Mouse (Mus musculus): ENCODE results near the gene Cd80.
"Not testable (repeated sequence)": the region's sequence is repeated elsewhere in the genome, so short reads cannot be mapped to it uniquely, and the experiment has no call there.

Cd80 gene

GRCm38 (mm10) chr16:38455511-38456418 is at the start of gene Cd80:
TSS of gene Cd80 (plus strand) at chr16:38455561.
- no peak for DNase-seq

DNA sequence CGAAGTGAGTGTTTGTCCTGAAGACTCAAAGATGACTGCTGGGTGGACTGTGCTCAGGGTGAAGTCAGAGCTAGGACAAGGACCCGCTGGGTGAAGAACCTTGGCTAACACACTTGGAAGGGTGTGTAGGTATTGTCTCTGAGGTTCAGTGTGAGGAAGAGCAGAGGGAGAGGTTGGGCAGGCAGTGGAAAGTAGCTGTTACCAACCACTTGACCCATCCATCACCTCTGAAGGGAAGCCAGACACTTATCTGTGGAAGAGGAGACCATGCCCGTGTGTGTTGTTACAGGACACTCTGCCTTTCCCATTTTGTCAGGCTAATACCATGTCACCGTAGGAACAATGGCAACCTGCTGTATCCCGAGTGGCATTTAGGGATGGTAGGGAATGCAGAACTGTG is 49.1 kb upstream of the Cd80 start:
- DNase-seq, result no peak

DNA sequence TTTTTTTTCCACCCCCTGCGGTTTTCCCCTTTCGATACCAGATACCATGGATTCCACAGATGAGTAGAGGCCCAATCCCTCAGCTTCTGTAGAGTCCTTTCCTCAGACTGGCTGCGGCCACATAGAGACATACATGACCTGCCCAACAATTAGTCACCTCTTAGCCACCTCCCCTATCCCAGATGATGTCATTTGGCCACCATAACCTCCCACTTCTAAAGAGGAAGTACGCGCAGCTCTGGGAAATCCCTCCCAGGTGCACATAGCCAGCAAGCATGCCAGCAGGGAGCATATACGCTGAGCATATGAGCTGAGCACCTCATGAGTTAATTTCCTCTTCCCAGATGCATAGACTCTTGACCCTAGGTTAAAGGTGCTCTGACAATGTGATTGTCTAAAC is 48.7 kb upstream of the Cd80 start:
- no peak for DNase-seq

DNA sequence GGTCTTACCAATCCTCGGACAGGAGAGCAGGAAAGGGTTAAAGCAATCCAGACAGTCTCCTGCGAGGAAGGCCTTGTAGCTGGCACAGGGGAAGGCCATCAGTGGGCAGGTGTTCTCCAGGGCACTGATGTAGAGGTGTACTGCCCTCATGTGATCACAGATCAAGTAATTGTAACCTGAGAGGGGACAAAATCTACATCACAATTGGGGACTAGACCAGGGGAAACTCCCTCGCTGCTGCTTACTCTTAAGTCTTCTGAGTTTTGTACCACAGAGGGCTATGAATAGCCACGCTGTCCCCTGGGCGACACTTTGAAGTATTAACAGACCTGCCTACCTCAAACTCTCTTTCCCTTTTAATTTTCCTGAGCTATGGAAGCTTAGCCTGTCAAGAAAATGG is 47.8 kb upstream of the Cd80 start:
- no peak for DNase-seq

DNA sequence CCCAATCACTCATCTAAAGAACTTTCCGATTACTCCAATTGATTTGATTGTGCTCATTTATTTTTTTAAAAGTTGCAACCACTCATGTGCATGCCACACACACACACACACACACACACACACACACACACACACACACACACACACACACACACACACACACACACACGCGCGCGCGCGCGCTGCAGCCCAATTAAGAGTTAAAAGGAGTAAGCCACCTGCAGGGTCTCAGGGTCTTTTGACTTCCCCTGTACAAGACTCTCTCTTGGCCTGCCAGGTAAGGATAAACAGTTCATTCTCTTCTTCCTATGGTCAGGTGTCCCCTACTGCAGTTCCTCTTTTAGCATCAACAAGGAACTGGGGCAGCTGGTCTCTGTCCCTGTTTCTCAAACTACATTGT is 46.9 kb upstream of the Cd80 start:
- no peak for DNase-seq

DNA sequence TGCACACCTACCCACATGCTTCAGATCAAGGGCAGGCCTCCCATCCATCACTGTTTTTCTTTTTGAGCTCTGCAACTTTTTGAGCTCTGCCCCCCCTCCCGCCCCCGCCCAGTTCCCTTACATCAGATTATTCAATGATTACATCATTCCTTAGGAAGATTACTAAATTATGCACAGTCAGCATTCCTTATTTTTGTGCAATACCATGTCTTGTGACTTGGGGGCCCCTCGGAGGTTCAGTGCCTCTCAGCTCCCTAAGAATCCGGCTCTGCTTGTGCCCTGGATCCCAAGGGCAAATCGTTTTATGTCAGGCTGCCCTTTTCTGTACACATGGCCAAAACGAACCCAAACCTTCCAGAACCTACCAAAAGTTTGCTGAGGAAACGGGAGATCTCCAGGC is 40.4 kb upstream of the Cd80 start:
- no peak for DNase-seq

GRCm38 (mm10) chr16:38425374-38425773 is 30.0 kb upstream of the Cd80 start:
- no peak for DNase-seq

GRCm38 (mm10) chr16:38425799-38426198 is 29.6 kb upstream of the Cd80 start:
- no peak for DNase-seq

DNA sequence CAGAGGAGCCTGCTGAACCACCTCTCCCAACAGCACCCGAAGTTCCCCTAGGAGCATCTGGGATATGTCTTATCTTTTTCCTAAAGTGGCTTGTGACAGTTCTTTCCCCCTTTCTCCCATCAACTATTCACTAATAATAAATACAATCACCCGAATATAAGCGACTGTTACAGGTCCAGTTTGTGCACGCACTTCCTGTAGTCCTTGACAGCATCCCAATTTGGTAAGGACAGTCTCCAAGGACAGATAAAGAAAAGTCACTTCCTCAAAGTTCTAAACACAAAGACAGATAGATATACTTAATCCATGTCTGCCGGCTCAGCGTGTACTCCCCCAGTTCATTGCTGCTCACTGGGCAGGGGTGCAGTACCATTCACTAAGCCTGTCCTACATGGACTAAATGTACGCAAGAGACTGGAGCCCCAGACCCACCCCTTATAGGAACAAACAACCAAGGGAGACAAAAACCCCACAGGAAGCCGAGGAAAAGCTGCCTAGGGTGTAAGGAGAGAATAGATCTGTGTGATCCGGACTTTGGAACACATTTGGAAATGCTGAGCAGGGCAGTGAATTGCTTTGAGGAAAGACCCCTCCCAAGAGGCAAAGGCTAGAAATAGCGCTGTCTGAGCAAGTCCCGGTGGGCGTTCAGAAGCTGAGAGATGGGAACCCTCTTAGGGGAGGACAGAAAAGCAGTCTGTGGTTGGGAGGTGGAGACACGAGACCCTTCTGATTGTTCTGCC is 23.7 kb upstream of the Cd80 start:
- no peak for DNase-seq

DNA sequence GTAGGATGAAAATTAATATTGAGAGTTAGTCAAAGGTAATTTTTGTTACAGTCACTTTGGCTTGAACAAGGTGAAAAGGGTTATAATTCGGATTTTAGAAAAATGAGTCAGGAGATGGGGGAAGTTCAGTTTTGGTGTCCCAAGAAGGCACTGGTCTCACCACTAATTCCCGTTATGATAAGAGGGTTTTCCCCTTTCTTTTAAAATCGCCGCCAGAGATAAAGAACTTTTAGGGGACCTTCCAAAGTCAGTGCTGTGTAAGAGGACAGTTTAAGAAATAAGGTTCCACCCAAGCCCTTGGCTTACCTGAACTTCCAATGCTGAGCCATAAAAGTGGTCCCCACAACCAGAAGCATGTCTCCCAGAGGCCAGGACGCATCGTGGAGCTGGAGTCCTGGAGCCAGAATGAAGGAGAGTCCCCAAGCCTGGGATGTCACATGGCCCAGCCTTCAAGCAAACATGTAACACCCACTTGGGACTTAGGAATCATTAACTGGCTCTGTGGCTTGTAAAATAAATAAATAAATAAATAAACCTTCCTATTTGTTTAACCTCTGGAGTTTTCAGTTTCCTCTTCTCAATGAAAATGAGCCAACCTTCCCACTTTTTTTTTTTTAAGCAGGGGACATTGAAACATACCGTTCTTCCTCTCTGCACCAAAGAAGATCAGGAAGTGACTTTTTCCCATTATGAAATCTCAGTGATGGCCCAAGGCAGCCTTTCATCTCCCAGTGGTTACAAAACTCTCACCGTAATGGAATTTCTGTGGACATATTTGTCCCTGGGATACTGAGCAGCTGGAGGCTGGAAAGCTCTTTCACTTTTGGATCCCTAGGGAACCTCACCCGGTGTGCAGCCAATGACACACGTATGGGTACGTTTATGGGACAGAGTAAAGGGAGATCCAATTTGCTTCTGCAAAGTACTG is 22.6 kb upstream of the Cd80 start, which contains the start of gene Pla1a:
Gene Pla1a, minus strand, starts transcription at position 648 of the 928 bp plus-strand sequence.
- no peak for DNase-seq

DNA sequence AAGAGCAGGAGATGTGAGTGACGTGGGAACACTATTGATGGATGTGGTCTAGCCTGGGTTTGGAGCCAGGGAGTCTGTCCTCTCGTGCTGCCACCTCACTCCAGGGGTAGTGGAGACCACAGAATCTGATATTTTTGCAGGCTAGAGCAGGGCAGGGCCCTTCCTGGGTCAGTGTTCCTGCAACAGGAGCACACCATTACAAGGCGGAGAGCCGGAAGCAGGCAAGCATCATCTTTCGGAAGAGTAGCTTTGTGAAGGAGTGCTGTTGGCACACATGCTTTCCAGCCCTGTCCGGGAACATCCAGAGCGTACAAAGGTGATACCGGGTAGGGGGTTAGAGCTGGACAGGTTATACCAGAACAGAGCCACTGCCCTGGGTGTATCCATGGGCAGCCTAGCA is 21.8 kb upstream of the Cd80 start:
- no peak for DNase-seq

DNA sequence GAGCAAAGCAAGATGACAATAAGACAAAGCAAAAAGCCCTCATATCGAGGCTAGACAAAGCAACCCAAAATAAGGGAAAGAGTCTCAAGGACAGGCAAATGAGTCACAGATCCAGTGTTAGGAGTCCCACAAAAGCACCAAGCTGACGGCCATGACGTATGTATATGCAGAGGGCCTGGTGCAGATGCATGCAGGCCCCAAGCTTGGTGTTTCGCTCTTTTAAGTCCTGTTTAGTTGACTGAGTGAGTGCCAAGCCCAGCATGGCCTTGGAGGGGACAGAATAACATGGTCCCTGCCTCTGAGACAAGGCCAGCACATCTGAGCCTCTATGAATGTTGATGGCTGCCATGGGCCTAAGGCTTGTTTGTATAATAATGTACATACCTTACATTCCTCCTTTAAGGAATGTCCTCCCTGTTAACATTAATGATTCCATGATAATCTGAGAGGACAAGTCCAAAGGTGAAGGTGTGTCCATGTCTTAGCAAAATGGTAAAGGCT is 21.0 kb upstream of the Cd80 start:
- no peak for DNase-seq

DNA sequence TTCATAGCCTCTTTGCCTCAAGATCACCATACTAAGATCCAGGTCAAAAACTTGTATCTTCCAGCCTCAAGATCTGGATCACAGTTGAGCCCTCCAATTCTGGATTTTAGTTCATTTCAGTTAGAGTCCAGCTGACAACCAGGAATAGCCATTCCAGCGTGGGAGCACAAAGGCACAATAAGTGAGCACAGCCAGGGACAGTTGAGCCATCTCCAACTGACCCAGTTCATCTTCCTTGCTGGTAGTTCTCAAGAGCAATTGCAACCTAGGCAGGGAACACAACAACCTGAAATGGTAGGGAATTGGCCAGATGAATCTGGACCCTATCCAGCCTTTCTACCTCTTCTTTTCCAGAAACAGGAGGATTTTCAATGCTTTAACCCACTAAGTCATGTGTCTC is 16.2 kb upstream of the Cd80 start:
- DNase-seq, result no peak

DNA sequence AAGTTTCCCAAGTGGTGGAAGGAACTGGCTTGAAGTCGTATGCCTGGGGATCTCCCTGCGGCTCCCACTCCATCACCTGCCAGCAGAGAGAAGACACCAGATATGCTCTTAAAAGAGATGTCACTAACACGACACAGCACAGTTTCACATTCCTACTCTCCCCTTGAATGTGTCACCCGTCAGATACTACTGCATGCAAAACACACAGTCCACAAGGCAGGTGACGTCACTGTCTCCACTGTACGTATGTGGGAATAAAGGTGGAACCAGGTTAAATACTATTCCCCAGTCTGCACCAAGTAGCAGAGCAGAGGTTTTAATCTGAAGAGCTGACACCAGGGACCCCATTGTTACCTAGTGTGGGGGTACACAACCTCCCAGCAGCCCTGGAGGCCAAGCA is 15.0 kb upstream of the Cd80 start:
- no peak for DNase-seq

GRCm38 (mm10) chr16:38441611-38442010 is 13.8 kb upstream of the Cd80 start:
- no peak for DNase-seq

GRCm38 (mm10) chr16:38442216-38442615 is 13.1 kb upstream of the Cd80 start:
- DNase-seq, result no peak

- no peak for DNase-seq
Observed at GRCm38 (mm10) chr16:38443721-38444464, 11.5 kb upstream of the Cd80 start.

DNA sequence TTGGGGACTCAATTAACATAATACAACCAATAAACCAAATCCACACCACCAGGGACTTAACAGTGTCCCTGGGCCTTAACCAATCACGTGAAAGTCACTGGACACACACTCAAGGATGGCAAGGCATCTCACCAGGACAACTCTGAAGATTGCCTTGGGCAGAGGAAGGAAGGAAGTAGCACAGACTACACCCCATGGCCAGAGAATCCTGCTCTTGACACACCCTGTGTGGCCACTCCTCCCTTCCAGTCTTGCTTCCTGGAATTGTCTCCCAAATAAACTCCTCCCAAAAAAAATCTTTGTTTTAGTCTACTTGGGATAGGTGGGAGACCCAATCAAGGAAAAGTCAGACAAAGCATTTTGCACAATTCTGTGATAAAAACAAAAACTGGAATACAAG is 10.3 kb upstream of the Cd80 start:
- no peak for DNase-seq

DNA sequence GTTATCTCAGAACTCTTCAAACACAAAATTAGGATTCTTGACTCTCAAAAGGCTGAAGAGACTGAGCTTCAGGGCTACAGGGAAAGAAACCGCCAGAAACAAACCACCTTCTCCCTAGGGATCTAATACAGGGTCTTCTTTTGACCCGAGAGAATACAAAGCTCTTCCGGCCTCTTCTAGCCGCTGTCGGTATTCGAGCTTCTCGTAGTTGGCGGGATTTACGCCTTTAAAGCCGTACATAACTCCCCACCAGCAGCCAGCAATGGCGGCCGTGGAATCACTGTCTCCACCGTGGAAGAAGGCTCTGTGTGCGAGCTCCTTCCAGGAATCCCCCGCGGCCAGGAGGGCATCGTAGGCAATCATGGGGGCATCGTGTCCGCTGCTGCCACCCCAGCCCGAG is 9.8 kb upstream of the Cd80 start:
- no peak for DNase-seq

GRCm38 (mm10) chr16:38446141-38446540 is 9.2 kb upstream of the Cd80 start:
- DNase-seq, result not testable (repeated sequence)

DNA sequence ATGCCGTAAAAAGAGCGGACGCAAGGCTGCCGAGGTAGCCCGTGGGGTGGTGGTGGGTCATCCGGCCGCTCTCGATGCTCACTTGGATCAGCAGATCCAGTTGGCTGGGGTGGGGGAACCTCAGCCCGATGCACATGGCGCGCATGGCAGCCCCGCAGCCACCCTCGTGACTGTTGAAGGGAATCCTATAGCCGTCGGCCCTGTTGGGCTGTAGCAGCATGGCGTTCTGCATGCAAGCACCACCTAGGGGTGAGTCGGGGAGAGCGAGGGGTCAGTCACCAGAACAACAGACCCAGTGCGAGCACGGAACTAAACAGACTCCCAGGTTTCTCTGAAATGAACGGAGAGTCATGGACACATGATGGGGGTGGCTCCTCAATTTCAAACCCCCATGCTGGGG is 8.0 kb upstream of the Cd80 start:
- no peak for DNase-seq

GRCm38 (mm10) chr16:38448458-38448857 is 6.9 kb upstream of the Cd80 start:
- DNase-seq, result no peak

Data from cerebellum, adult 11 months (tissue).